Mouse (Mus musculus) bone marrow, adult 2 months (tissue): ENCODE results near the gene Ntmt1.
A peak's percentile ranks its signal among the peaks of the same experiment; 100 is the strongest.

Experiments
- CTCF ChIP-seq: fragments of 200-500 bp; IDR thresholded peaks from 2 replicates; pipeline ENCODE4 v1.5.1; 2011; ENCODE audit warnings: low read length, control low read depth; ENCODE audit not compliant: control insufficient read depth, insufficient read depth
- POLR2A ChIP-seq: fragments of 200-500 bp; IDR thresholded peaks from 2 replicates; pipeline ENCODE4 v1.6.1; 2011; ENCODE audit warnings: low read depth, mild to moderate bottlenecking, control low read depth, low read length, borderline replicate concordance; ENCODE audit not compliant: control insufficient read depth

- TF ChIP-seq CTCF (peak; percentile 46; the same call in 1 of the 2 replicates), POLR2A (no peak)
Observed at GRCm38 (mm10) chr2:30821073-30821472, 13.4 kb downstream of the Ntmt1 start.
